Mouse (Mus musculus): ENCODE results near the gene Ctf2. TPM values are rescaled to one million over a fixed set of nuclear protein-coding genes. Genes with fewer than 3 reads are reported as not detected.
"Not testable (repeated sequence)": the region's sequence is repeated elsewhere in the genome, so short reads cannot be mapped to it uniquely, and the experiment has no call there.

The Ctf2 gene
- not detected for total RNA-seq (2021)

DNA sequence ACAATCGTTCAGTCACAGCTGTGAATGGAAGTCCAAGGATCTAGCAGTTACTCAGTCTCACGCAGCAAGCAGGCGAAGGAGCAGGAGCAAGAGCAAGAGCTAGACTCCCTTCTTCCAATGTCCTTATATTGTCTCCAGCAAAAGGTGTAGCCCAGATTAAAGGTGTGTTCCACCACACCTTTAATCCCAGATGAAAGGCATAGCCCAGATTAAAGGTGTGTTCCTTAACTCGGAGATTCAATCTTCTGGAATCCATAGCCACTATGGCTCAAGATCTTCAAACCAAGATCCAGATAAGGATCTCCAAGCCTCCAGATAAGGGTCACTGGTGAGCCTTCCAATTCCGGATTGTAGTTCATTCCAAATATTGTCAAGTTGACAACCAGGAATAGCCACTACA lies at the start of gene Ctf2:
Gene Ctf2 (minus strand): TSS at position 101 of the 400 bp plus-strand sequence.
- not testable (repeated sequence) for DNase-seq (ENCODE audit: extremely low spot score in 1 of 2, low spot score in 1 of 2)

DNA sequence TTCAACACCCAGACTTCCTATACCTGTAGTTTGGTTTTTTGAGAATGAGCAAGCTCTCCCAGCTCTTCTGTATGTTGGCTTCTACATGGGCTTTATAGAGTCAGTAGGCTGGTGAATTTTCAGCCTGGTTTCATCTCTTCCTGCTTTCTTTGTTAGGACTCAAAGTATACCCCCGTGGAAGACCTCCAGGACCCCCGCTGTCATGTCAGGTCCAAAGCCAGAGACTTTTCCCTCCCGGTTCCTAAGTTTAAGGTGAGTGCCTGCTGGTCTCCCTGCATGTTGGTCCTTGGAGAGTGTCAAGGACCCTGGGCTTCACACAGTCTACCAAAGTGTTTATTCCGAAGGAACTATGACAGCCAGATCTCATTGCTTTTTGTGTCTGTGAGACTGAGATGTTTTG lies 46.4 kb upstream of the Ctf2 start:
- DNase-seq (ENCODE audit: extremely low spot score in 1 of 2, low spot score in 1 of 2): no peak

DNA sequence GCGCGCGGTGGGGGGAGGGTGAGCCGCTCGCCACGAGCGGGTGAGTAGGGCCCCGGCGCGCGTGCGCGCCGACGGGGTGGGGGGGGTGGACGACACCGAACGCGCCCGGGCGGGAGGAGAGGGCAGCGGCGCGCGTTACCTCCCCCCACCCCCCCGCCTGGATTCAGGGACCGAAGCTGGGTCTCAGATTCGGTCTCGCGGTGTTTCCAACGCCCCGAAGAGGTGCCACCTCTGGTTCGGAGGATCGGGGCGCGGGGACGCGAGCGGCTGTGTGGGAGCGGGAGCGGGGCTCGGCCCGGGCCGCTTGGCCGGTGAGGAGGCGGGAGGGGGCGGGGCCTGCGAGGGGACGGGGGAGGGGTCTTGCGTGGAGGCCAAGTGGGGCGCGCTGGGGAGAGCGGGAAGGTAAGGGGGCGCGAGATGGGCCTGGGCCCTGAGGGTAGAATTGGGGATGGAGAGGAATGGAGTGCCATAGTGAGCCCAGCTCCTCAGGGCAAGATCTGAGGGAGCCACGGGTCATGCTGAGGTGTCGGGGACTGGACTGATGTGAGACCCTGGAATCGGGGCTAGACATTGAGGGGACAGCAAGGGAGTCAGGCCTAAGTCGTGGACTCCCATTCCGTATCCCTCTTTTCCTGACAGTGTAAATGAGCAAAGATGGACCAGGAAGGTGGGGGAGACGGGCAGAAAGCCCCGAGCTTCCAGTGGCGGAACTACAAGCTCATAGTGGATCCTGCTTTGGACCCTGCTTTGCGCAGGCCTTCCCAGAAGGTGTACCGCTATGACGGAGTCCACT lies 45.7 kb upstream of the Ctf2 start:
- peak in 1 of 2 experiments; percentile 41 for DNase-seq (ENCODE audit: extremely low spot score in 1 of 2, low spot score in 1 of 2)

DNA sequence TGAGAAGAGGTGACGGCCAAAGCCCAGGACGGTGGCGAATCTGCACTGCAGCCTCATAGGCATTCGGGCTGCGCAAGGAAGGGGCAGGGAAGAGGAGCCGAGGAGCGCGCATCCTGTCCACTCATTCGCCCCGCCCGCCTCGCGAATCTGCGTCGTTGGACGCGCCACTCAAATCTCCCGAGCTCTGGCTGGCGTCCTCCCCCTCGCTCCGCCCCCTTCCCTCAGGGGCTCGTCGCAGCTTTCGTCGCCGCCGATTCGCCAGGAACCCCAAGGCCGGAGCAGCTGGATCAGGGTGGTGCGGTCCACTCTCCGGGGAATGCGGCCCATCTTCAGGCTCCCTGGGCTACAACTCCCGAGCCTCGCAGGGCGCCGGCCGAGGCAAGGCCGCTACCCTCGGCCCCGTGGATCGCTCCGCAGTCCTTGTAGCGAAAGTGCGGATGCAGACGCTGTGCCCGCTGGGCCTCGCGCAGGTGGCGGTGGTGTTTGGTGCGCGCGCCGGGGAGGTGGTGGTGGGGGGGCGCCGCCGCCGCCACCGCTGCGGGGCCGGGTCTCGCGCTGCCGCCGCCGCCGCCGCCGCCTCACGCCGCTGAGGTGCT lies 45.0 kb upstream of the Ctf2 start:
- DNase-seq (ENCODE audit: extremely low spot score in 1 of 2, low spot score in 1 of 2): peak; percentile 90 to 96

DNA sequence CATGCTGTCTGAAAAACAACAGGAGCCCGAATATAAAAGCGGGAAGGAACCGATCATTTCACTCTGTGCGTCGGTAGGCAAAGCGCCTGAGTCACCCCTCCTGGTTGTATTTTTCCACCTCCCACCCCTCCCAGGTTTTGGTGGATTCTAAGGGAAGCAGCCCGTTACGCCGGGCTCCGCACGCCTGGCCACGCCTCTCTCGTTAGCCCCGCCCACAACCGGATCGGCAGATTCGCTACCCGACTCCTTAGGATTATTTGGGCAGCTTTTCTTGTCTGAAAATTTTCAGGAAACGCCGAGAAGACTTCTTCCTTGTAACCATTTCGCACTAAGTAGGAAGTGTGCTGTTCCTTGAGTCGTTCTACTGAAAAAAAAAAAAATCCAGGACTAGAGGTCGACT lies 44.5 kb upstream of the Ctf2 start, which contains the start of gene Setd1a:
Gene Setd1a (plus strand): TSS at position 245 of the 400 bp plus-strand sequence.
- peak; percentile 72 to 89 for DNase-seq (ENCODE audit: extremely low spot score in 1 of 2, low spot score in 1 of 2)

DNA sequence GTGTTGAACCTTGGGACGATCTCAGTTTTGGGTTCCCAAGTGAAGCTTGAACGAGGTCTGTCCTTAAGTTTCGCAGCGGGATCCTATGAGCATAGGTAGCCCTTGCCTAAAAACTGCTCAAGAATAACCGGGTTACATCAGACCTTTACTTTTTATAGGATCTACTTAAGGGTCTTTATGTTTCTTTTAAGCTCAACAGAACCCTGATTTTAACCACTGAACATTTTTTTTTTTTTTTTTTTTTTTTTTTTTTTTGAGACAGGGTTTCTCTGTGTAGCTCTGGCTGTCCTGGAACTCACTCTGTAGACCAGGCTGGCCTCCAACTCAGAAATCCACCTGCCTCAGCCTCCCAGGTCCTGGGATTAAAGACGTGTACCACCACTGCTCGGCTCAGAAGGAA lies 43.9 kb upstream of the Ctf2 start:
- not testable (repeated sequence) for DNase-seq (ENCODE audit: extremely low spot score in 1 of 2, low spot score in 1 of 2)

DNA sequence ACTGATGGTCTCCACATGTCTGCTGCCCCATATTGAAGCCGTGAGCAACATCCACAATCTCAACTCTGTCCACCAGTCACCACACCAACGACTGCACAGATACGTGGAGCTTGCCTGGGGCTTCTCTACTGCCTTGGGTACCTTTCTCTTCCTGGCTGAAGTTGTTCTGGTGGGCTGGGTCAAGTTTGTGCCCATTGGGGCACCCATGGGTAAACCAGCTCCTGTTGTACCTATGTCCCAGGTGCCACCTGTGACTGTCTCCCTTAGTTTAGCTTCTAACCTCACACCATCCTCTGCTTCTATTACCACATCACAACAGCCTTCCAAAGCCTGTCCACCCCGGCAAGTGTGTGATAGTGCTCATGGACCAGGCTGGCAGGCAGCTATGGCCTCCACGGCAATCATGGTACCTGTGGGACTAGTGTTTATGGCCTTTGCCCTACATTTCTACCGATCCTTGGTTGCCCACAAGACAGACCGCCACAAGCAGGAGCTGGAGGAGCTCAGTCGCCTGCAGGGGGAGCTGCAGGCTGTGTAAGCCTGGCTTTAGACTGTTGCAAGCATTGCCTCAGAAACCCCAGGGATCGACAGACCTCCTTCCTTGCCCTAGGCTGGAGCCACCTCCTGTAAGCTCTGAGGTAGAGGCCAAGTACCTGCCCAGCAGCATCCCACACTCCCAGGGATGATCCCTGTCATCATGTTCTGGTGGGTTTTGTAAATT lies 41.9 kb upstream of the Ctf2 start:
- DNase-seq (ENCODE audit: extremely low spot score in 1 of 2, low spot score in 1 of 2): peak in 1 of 2 experiments; percentile 60

DNA sequence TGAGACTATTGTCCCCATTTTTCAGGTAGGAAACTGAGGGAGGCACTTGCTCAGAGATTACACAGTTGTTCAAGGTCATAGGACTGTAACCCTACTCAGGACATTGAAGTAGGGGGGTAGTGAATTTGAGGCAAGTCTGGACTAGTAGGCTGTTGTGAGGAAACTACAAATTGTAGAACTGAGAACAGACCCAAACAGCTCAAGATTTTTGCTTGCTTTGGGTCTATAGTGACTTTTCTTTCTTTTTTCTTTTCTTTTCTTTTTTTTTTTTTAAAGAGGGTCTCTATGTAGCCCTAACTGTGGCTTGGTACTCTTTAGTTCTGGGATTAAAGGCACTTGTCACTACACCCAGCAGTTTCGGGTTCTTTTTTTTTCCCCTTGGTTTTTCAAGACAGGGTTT lies 40.6 kb upstream of the Ctf2 start:
- no peak for DNase-seq (ENCODE audit: extremely low spot score in 1 of 2, low spot score in 1 of 2)

DNA sequence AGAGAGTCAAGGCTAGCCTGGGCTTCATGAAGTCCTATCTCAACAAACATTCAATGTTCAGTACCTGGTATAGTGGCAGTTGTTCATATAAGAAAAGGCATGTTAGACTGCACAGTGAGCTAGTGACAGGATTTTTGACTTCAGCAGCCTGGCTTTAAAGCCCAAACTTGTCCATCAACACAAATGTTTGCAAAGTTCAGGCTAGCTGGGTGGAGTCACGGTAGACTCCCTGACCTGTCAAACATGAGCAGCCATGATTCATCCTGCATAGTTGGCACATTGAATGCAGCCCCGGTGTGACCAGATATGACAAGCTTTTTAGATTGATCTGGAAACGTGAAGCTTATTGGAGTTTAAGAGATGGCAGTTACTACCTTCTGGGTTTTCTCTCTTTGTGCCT lies 40.1 kb upstream of the Ctf2 start:
- no peak for DNase-seq (ENCODE audit: extremely low spot score in 1 of 2, low spot score in 1 of 2)

DNA sequence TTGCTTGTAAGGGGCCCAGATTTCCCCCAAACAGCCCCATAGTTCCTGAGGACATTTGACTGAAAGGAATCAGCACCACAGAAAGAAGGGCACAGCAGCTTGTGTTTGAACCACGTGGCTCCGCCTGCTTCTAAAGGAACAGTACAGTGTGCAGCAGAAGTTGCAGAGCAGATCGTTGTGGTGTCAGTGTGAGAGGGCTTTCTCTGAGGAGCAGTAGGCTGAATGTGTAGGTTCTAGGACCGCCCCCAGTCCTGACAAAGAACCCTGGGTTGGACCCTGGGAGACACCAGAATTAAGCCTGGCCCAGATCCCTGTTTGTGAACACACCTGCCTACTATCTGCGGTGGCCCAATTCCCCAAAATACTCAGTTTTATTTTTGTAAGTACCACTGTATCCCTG lies 39.3 kb upstream of the Ctf2 start:
- peak in 1 of 2 experiments; percentile 26 for DNase-seq (ENCODE audit: extremely low spot score in 1 of 2, low spot score in 1 of 2)

DNA sequence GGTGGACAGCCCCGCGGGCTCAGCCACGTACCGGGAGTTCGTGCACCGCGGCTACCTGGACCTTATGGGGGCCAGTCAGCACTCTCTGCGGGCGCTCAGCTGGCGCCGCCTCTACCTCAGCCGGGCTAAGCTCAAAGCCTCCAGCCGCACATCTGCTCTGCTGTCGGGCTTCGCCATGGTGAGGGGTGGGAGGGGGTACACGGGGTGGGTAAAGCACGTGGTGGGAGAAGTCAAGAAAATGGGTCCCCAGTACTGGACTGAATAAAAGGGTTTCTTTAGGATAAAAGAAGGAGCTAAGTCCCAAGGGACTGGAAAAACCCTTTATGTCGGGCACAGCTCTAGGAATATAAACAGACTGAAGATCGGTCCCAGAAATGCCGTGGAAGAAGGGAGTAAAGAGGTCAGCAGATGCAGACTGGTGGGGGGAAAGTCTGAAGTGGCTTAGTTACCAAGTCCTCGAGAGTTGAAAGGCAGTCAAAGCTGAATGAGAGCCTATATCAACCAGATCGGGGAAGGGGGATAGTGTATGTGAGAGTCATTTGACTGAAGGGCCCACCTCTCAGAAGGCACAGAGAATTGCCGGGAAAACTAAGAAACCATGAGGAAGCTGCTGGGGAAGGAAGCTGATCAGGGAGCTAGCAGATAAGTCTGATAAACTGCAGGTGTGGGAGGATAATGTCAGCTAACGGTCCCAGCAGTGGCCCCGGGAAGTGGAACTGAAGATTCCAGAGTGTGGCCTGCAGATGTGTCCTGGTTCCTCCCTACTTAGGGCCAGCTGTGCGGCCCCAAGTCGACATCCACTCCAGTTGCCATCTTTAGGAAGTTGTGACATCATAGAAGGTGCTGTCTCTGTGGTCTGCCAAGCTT lies 38.3 kb upstream of the Ctf2 start:
- no peak for DNase-seq (ENCODE audit: extremely low spot score in 1 of 2, low spot score in 1 of 2)

DNA sequence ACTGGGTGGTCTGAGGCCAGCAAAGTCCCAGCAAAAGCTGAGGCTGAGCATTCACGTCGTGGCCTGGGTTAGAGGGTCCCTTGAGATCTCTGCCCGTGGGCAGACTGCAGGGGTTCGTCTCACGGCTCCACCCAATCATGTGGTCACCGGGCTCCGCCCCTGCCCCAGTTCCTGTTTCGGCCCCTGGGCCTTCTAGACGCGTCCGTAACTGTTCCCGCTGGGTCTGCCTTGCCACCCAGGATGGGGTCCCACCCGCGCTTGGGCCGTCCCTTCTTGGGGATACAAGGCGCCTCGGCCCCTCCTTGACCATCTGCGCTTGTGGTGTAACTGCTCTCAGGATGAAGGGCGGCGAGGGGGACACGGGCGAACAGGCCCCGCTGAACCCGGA lies 37.7 kb upstream of the Ctf2 start, which contains the start of gene Orai3:
Gene Orai3 (plus strand): TSS at position 165 of the 388 bp plus-strand sequence.
- peak; percentile 74 to 80 for DNase-seq (ENCODE audit: extremely low spot score in 1 of 2, low spot score in 1 of 2)

DNA sequence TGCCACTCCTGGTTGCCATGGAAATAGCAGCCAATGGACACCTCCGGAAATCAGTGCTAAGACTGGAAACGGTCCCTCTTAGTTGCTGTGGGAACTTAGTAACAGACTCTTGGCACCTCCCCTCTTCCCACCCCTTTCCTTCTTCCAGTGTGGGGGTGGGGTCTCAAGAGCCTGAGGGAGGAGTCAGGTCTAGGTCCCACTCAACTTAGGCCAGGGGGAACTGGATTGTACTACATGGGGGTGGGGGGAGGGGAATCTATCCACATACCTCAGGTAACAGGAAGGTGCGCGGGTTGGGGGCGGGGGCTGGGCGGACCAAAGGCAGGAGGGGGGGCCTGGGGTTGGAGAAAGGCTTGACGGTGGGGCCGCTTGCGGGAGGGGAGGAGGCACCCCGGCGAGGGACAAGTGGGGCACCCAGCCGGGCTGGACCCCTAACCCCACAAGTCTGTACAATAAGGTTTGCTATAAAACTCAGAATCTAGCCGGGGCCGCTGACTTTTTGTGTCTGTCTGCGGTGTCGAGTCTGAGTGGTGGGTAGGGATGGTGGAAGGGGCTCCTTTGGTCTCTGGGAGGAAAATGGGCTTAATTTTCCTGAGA lies 37.1 kb upstream of the Ctf2 start:
- DNase-seq (ENCODE audit: extremely low spot score in 1 of 2, low spot score in 1 of 2): peak; percentile 81 to 95

DNA sequence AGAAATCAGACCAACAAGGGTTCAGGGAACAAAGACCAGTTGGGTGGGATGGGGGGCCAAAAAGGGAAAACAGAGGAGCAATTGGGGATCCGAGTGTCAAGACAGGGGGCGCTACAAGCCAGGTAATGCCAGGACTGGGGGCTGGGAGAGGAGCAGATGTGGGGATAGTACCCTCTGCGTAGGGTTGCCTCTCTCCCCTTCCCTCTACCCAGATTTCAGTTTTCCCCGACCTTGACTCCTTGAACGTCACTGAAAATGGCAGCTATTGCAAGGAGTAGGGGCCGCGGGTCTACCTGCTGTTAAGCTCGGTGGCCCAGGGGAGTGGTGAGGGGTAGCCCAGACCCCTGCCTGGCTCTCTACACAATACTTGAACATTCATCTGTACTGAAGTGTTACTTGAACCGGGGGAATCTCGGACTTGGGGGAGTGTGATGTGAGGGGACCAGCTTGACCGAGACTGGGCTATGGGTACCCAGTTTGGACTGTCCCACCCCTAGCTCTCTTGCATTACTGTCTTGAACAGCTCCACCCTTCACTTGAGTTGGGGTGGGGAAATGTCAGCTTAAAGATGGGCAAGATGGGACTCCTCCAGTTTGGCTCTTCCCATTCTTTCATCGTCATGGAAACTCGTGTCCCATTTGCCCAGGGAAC lies 36.5 kb upstream of the Ctf2 start:
- DNase-seq (ENCODE audit: extremely low spot score in 1 of 2, low spot score in 1 of 2): no peak

DNA sequence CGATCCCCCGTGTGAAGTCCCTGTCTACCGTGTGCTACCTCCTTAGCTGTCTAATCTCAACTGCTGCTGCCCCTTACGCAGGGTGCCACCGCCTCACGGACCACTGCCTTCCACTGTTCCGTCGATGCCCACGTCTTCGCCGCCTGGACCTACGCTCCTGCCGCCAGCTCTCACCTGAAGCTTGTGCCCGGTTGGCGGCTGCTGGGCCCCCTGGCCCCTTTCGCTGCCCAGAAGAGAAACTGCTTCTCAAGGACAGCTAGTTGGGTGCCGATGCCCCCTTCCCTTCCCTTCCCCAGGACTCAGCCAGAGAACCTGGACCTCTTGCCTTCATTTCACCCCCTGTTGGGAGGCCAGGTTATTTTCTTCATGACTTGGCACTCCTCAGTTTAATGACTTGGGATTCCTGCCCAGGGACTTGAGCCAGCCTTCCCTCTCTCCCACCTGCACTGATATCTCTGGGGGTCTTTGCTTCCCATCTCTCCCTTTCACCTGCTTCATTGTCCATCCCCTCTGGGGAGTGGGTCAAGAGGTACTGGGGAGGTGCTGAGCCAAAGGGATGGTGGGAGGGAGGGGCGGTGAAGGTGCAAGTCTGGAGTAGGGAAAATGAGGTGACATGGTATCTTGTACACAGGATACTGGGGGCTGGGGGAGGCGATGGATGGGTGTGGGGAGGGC lies 35.8 kb upstream of the Ctf2 start:
- DNase-seq (ENCODE audit: extremely low spot score in 1 of 2, low spot score in 1 of 2): no peak

DNA sequence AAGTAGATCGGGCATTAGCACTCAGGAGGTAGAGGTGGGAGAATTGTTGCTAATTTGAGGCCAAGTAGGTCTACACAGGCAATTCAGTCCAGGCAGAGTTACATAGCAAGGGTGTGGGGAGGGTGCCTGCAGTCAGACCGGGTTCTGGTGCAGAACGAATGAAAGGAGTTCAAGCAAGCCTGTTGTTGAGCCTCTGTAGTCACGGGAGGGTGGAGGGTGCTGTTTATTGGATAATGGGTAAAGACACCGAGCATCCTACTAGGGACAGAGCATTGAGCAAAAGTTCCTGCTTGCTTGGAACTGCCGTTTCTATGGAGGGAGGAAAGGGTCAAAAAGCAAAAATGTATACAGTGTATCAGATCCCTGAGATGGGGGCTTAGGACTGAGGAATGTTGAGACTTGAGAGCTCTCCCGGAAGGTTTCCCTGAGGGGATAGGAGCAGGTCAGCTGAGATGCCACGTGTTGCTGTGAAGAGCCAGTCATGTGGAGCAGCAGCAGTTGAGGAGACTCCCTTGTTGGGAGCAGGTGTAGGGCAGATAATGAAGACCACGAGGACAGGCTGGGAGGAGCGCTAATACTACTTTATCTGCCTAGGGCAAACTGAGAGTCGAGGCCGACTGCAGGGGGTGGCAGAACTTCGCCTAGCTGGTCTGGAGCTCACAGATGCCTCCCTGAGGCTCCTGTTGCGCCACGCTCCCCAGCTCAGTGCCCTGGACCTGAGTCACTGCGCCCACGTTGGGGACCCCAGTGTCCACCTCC lies 35.1 kb upstream of the Ctf2 start:
- no peak for DNase-seq (ENCODE audit: extremely low spot score in 1 of 2, low spot score in 1 of 2)

DNA sequence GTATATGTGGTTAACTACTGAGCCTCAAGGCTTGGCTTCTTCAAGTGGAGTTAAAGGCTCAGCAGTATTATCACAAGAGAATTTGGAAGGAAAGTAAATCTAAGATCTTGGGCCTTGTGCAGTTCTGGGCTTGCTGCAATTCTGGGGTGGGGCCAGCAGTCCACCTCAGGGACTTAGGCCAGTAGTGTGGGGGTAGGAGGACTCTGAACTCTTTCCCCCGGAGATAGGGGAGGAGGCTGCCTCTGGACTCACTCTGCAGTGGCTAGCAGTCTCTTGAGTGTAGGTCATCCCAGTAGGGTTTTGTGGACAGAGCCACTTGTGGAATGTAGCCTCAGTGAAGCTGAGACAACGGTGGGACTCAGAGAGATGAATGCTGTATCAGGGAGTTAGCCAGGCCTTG lies 33.8 kb upstream of the Ctf2 start:
- no peak for DNase-seq (ENCODE audit: extremely low spot score in 1 of 2, low spot score in 1 of 2)

DNA sequence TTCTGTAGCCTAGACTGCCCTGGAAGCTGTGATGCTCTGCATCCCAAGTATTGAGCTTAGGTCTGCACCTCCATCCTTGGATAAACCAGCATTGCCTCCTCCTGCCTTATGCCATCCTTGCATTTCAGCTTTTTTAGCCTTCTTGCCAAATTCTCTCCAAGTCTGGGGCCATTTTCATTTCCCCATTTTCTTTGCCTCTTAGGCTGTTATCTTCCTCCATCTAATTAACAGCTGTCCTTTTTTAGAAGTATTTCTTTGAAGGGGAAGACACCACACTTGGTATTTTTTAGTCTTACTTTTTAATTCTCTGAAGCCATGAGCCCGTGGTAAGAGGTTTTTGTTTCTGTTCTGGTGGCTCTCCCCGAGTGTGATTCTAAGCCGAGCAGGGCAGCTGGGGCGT lies 31.7 kb upstream of the Ctf2 start:
- no peak for DNase-seq (ENCODE audit: extremely low spot score in 1 of 2, low spot score in 1 of 2)
